Mouse (Mus musculus) hindbrain, postnatal 0 days (tissue): ENCODE results near the gene Eng. TPM values are rescaled to one million over a fixed set of nuclear protein-coding genes. Genes with fewer than 3 reads are reported as not detected.

Experiments
- ATAC-seq: fragments of 200-750 bp; cut with Nextera tagmentation; 2 replicates; pipeline ENCODE4 v1.8.0; 2017; ENCODE audit warnings: mild to moderate bottlenecking, moderate TSS enrichment, moderate library complexity
- DNase-seq: peaks from one replicate; pipeline ENCODE4 v3.0.0-alpha.2; 2015; ENCODE audit warnings: low spot score
- H3K27ac ChIP-seq: fragments of 300-500 bp; sonication (generic); 2 replicates; pipeline ENCODE4 v1.5.1; 2014; ENCODE audit warnings: mild to moderate bottlenecking
- H3K27me3 ChIP-seq: fragments of 300-500 bp; sonication (generic); 2 replicates; pipeline ENCODE4 v1.6.1; 2014; ENCODE audit warnings: low read length, mixed read lengths; ENCODE audit not compliant: insufficient read depth
- H3K36me3 ChIP-seq: fragments of 300-500 bp; sonication (generic); 2 replicates; pipeline ENCODE4 v1.6.1; 2014; ENCODE audit warnings: low read length, mixed read lengths; ENCODE audit not compliant: insufficient read depth
- H3K4me1 ChIP-seq: fragments of 300-500 bp; sonication (generic); 2 replicates; pipeline ENCODE4 v1.6.1; 2014; ENCODE audit warnings: antibody characterized with exemption, low read length, mixed read lengths; ENCODE audit not compliant: insufficient read depth
- H3K4me2 ChIP-seq: fragments of 300-500 bp; sonication (generic); 2 replicates; pipeline ENCODE4 v1.6.1; 2014; ENCODE audit warnings: low read depth, mild to moderate bottlenecking, low read length, moderate library complexity, mixed read lengths
- H3K4me3 ChIP-seq: fragments of 300-500 bp; sonication (generic); 2 replicates; pipeline ENCODE4 v1.5.1; 2014; ENCODE audit warnings: low read length
- H3K9ac ChIP-seq: fragments of 300-500 bp; sonication (generic); replicated peaks from 2 replicates; pipeline ENCODE4 v1.6.1; 2014; ENCODE audit warnings: mild to moderate bottlenecking, low read length, moderate library complexity, mixed read lengths
- H3K9me3 ChIP-seq: fragments of 300-500 bp; sonication (generic); 2 replicates; pipeline ENCODE4 v1.6.1; 2016; ENCODE audit warnings: low read length, mixed read lengths
- CTCF ChIP-seq: IDR thresholded peaks from 2 replicates; pipeline ENCODE4 v1.5.1; 2016; ENCODE audit warnings: antibody characterized with exemption, control low read depth, low read depth
- WGBS: fragments of 180-500 bp; shearing (Covaris S2); extraction: QIAGEN DNeasy Blood & Tissue Kit; methylation state at CpG from one replicate; pipeline ENCODE4 v1.1.7; 2014; 5-methylcytosine and 5-hydroxymethylcytosine counted together
- microRNA counts: library from miRNA; unstranded; fragments of <30 nt; microRNA quantifications from one replicate; lab custom pipeline; 2015
- microRNA-seq, 2 experiments: library from miRNA; unstranded; fragments of <30 nt; microRNA quantifications; one replicate each; pipeline ENCODE4; 2016
- polyA plus RNA-seq: library from polyadenylated mRNA; unstranded; fragments of >200 nt; fragmentation: Nextera tagmentation; extraction: Ambion mirVana; gene quantifications from 2 replicates; pipeline ENCODE4 v1.2.1, GENCODE M21; 2015
- total RNA-seq: library from RNA; depleted of rRNA; stranded (reverse); fragments of >200 nt; gene quantifications from 2 replicates; pipeline ENCODE4 v1.2.3, GENCODE M21; 2014; rRNA removed

Eng gene
- total and polyA plus RNA-seq, 2 experiments from 2014 or later, result 23.7 TPM

DNA sequence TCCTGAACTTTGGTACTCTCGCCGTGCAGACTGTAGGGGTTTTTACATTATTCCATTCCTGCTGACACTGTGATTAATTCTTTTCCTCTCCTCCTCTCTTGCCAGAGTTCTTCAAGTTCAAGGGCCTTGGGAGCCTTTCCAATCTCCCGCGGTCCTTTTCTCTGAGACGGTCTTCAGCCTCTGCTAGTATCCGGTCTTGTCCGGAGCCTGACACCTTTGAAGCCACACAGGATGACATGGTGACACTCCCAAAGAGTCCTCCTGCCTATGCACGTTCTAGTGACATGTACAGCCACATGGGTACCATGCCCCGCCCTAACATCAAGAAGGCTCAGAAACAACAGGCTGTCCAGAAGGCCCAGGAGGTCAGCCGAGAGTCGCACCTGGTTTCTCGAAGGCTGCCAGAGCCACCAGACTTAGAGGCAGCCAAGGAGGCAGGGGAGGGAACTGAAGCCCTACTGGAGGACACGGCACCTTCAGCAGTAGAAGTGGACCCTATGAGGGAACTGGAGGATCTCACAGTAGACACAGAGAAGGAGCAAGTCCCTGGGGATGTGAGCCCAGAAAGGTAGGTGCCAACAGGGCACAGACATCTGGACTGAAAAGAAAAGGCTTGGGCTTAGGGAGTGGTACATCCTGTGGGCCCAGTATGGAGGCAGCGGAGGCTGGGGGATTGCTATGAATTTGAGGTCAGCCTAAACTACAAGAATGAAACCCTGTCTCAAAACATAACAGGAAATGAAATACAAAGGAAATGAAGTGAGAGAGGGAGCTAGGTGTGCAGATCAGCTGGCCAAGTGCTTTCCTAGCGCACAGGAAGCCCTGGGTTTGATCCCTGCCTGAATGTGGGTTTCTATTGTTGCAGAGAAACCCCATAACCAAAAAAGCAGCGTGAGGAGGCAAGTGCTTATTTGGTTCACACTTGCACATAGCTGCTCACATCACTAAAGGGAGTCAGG is 78.7 kb downstream of the Eng start:
- Histone ChIP-seq H3K27me3 (no peaks in the 10 kb centered on the region), H3K4me3 (no peak overlapping the region), H3K4me2 (no peak overlapping the region), H3K4me1 (peaks cover 3% of the 10 kb centered on the region; the same call in 1 of the 2 replicates), H3K9ac (no peak overlapping the region), H3K9me3 (no peaks in the 10 kb centered on the region), H3K27ac (no peak overlapping the region), H3K36me3 (no peaks in the 10 kb centered on the region)
- WGBS, result 74% methylated on average over 16 of the region's 16 CpGs
- DNase-seq (no peak), ATAC-seq (no peak)
- TF ChIP-seq CTCF, result no peak

DNA sequence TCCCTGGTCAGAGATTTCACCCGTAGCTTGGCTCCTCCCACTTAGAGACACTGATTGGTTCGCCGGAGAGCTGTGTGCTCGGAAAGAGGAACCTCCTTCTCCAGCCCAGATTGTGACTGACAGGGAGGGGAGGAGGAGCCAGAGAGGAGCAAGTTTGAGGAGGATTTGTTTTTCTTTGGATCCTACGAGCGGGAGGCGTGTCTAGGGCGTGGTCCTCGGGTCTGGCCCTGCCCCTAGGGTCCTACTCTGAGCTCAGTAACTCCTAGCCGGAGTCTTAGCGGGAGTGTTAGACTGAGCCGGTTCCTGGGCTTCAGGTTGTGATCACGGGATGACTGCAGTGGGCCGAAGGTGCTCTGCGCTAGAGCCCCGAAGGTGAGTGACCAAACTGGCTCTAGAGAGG is 81.0 kb downstream of the Eng start:
- Histone ChIP-seq H3K9me3 (no peaks in the 10 kb centered on the region), H3K27ac (peak overlapping the region; percentile 36), H3K27me3 (no peaks in the 10 kb centered on the region), H3K36me3 (no peaks in the 10 kb centered on the region), H3K4me3 (peak overlapping the region; percentile 24), H3K4me2 (peak overlapping the region; percentile 45), H3K4me1 (peaks cover 3% of the 10 kb centered on the region; the same call in 1 of the 2 replicates), H3K9ac (no peak overlapping the region; the same call in 1 of the 2 replicates)
- DNase-seq (peak; percentile 95), ATAC-seq (peak; percentile 96)
- no peak for TF ChIP-seq CTCF
- WGBS, result under 1% methylated on average over 16 of the region's 16 CpGs

DNA sequence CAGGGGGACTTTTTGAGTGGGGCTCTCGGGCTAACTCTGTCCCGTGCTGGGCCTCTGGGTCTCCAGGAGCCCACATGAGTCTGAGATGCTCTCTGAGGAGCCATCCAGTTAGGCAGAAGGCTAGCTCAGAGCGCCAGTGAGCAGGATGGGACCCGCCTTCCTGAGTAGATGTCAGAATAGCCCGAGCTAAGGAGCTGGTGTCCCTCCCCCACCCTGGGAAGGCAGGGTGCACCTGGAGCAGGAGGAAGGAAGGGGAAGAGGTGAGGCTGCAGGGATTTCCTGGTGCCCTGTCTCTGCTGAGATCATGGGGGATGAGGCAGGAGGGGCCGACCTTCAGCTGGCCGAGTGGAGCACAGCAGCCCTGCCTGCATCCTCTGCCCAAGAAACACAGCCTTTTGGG is 82.1 kb downstream of the Eng start:
- H3K4me1 ChIP-seq, result peaks cover 3% of the 10 kb centered on the region; the same call in 1 of the 2 replicates
- no peak overlapping the region for H3K9ac ChIP-seq
- DNase-seq (no peak), ATAC-seq (no peak)
- peak overlapping the region; percentile 45 for H3K4me2 ChIP-seq
- no peak for TF ChIP-seq CTCF
- H3K9me3 ChIP-seq, result no peaks in the 10 kb centered on the region
- no peak overlapping the region for H3K27ac ChIP-seq
- no peaks in the 10 kb centered on the region for H3K27me3 ChIP-seq
- 70% methylated on average over 7 of the region's 7 CpGs for WGBS
- no peaks in the 10 kb centered on the region for H3K36me3 ChIP-seq
- 0 out of 2 replicates have a peak overlapping the region, but pooled peaks have one; percentile 24 for H3K4me3 ChIP-seq

DNA sequence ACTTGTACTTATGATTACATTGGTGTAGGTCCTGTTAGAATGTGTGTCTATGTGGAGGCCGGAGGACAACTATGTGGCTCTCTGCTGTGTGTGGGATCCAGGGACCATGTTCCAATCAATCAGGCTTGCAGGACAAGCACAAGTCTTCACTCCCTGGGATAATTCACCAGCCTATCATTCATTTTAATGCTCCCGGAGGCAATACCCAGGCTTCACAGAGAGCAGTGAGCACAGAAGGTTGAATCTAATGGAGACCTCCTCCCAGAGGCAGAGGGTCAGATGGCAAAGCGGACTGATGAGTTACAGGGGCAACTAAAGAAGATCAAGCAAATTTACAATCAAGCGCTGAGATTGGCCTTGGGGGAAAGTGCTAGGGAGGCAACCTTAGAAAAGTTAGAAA is 83.2 kb downstream of the Eng start:
- no peak overlapping the region for H3K4me2 ChIP-seq
- no peak overlapping the region for H3K27ac ChIP-seq
- H3K36me3 ChIP-seq, result no peaks in the 10 kb centered on the region
- no peak overlapping the region for H3K4me3 ChIP-seq
- ATAC-seq (no peak), DNase-seq (no peak)
- H3K9me3 ChIP-seq, result no peaks in the 10 kb centered on the region
- 79% methylated on average over 4 of the region's 4 CpGs for WGBS
- peaks cover 3% of the 10 kb centered on the region; the same call in 1 of the 2 replicates for H3K4me1 ChIP-seq
- H3K9ac ChIP-seq, result no peak overlapping the region
- H3K27me3 ChIP-seq, result no peaks in the 10 kb centered on the region
- TF ChIP-seq CTCF, result no peak

GRCm38 (mm10) chr2:32730854-32731253 is 84.5 kb downstream of the Eng start:
- H3K9me3 ChIP-seq, result no peaks in the 10 kb centered on the region
- H3K4me3 ChIP-seq, result no peak overlapping the region
- peaks cover 3% of the 10 kb centered on the region; the same call in 1 of the 2 replicates for H3K4me1 ChIP-seq
- H3K9ac ChIP-seq, result no peak overlapping the region
- H3K27me3 ChIP-seq, result no peaks in the 10 kb centered on the region
- TF ChIP-seq CTCF, result no peak
- no peak for DNase-seq
- ATAC-seq, result no peak
- no peak overlapping the region for H3K27ac ChIP-seq
- no peaks in the 10 kb centered on the region for H3K36me3 ChIP-seq
- 54% methylated on average over 11 of the region's 11 CpGs for WGBS
- no peak overlapping the region for H3K4me2 ChIP-seq

GRCm38 (mm10) chr2:32731911-32732310 is 85.5 kb downstream of the Eng start:
- H3K36me3 ChIP-seq, result no peaks in the 10 kb centered on the region
- TF ChIP-seq CTCF, result no peak
- peaks cover 3% of the 10 kb centered on the region; the same call in 1 of the 2 replicates for H3K4me1 ChIP-seq
- no peak overlapping the region for H3K27ac ChIP-seq
- H3K4me3 ChIP-seq, result no peak overlapping the region
- no peaks in the 10 kb centered on the region for H3K9me3 ChIP-seq
- 70% methylated on average over 4 of the region's 4 CpGs for WGBS
- DNase-seq (no peak), ATAC-seq (no peak)
- no peaks in the 10 kb centered on the region for H3K27me3 ChIP-seq
- H3K4me2 ChIP-seq, result no peak overlapping the region
- H3K9ac ChIP-seq, result no peak overlapping the region

MicroRNA genes within 50 kb of the gene (microRNA counts, 519-probe panel; counts per million panel counts)
- 370 counts per million, percentile 5 among the panel's probes with 10 or more counts for microRNA mmu-miR-1954 (lab: Ali Mortazavi, UCI)
- microRNA mmu-miR-2861 (lab: Ali Mortazavi, UCI), result not detected

Small RNA genes lying within 50 kb of the gene (microRNA-seq; reads per million reads assigned to microRNA genes)
- 0 reads per million in 2 experiments for gene Gm47291
- gene Mir1954, result 0 to 0.18 reads per million in 2 experiments
- 0 reads per million in 2 experiments for gene Mir2861
- gene Mir3960, result 0 reads per million in 2 experiments
- 0 to 0.18 reads per million in 2 experiments for gene Mir8093

Other genes starting within 250 kb of the Eng start
- 3.1 and 3.7 TPM in 2 replicates for gene Naif1, start 196.1 kb upstream of the Eng start, total RNA-seq
- 2.9 and 3.0 TPM in 2 replicates for gene Naif1, start 196.1 kb upstream of the Eng start, polyA plus RNA-seq
- gene Slc25a25, start 195.2 kb upstream of the Eng start, total RNA-seq, result 64.3 and 69.6 TPM in 2 replicates
- gene Slc25a25, start 195.2 kb upstream of the Eng start, polyA plus RNA-seq, result 44.4 and 46.4 TPM in 2 replicates
- 23.6 and 25.4 TPM in 2 replicates for gene Fam102a, start 111.3 kb upstream of the Eng start, total RNA-seq
- gene Fam102a, start 111.3 kb upstream of the Eng start, polyA plus RNA-seq, result 7.9 and 8.2 TPM in 2 replicates
- 64.1 and 70.8 TPM in 2 replicates for gene Dpm2, start 75.7 kb upstream of the Eng start, total RNA-seq
- 139 and 146 TPM in 2 replicates for gene Dpm2, start 75.7 kb upstream of the Eng start, polyA plus RNA-seq
- gene Pip5kl1, start 71.8 kb upstream of the Eng start, total RNA-seq, result 15.1 and 35.0 TPM in 2 replicates
- gene Pip5kl1, start 71.8 kb upstream of the Eng start, polyA plus RNA-seq, result 16.7 and 19.1 TPM in 2 replicates
- gene 9430097D07Rik, start 70.9 kb upstream of the Eng start, total RNA-seq, result 0.21 and 0.83 TPM in 2 replicates
- 0.73 and 0.76 TPM in 2 replicates for gene 9430097D07Rik, start 70.9 kb upstream of the Eng start, polyA plus RNA-seq
- gene St6galnac4, start 59.5 kb upstream of the Eng start, total RNA-seq, result 66.9 and 75.7 TPM in 2 replicates
- 45.6 and 47.5 TPM in 2 replicates for gene St6galnac4, start 59.5 kb upstream of the Eng start, polyA plus RNA-seq
- 87.0 and 114 TPM in 2 replicates for gene St6galnac6, start 46.9 kb upstream of the Eng start, total RNA-seq
- 39.5 and 40.9 TPM in 2 replicates for gene St6galnac6, start 46.9 kb upstream of the Eng start, polyA plus RNA-seq
- 89.8 and 92.2 TPM in 2 replicates for gene Ak1, start 24.8 kb upstream of the Eng start, total RNA-seq
- gene Ak1, start 24.8 kb upstream of the Eng start, polyA plus RNA-seq, result 103 and 106 TPM in 2 replicates
- gene Fpgs, start 57.5 kb downstream of the Eng start, total RNA-seq, result 23.1 and 32.6 TPM in 2 replicates
- gene Fpgs, start 57.5 kb downstream of the Eng start, polyA plus RNA-seq, result 22.8 and 23.4 TPM in 2 replicates
- 108 and 116 TPM in 2 replicates for gene Cdk9, start 66.5 kb downstream of the Eng start, total RNA-seq
- gene Cdk9, start 66.5 kb downstream of the Eng start, polyA plus RNA-seq, result 61.1 and 65.3 TPM in 2 replicates
- gene Sh2d3c, start 74.5 kb downstream of the Eng start, total RNA-seq, result 43.8 and 56.9 TPM in 2 replicates
- 49.5 and 52.8 TPM in 2 replicates for gene Sh2d3c, start 74.5 kb downstream of the Eng start, polyA plus RNA-seq
- 1.7 and 3.2 TPM in 2 replicates for gene 6330409D20Rik, start 94.4 kb downstream of the Eng start, total RNA-seq
- 3.6 and 5.1 TPM in 2 replicates for gene 6330409D20Rik, start 94.4 kb downstream of the Eng start, polyA plus RNA-seq
- gene Tor2a, start 110.6 kb downstream of the Eng start, total RNA-seq, result 75.1 and 81.1 TPM in 2 replicates
- gene Tor2a, start 110.6 kb downstream of the Eng start, polyA plus RNA-seq, result 48.2 and 49.1 TPM in 2 replicates
- gene Ttc16, start 129.0 kb downstream of the Eng start, total RNA-seq, result 0.78 and 1.6 TPM in 2 replicates
- 0.58 and 0.76 TPM in 2 replicates for gene Ttc16, start 129.0 kb downstream of the Eng start, polyA plus RNA-seq
- gene Ptrh1, start 129.2 kb downstream of the Eng start, total RNA-seq, result 0.75 and 2.9 TPM in 2 replicates
- gene Ptrh1, start 129.2 kb downstream of the Eng start, polyA plus RNA-seq, result 4.0 and 4.4 TPM in 2 replicates
- gene Cfap157, start 137.8 kb downstream of the Eng start, total RNA-seq, result 0.16 and 0.40 TPM in 2 replicates
- gene Cfap157, start 137.8 kb downstream of the Eng start, polyA plus RNA-seq, result 0.64 and 1.1 TPM in 2 replicates
- gene Stxbp1, start 200.7 kb downstream of the Eng start, total RNA-seq, result 142 and 149 TPM in 2 replicates
- gene Stxbp1, start 200.7 kb downstream of the Eng start, polyA plus RNA-seq, result 318 and 348 TPM in 2 replicates
- 49.8 and 52.7 TPM in 2 replicates for gene Fam129b, start 229.5 kb downstream of the Eng start, total RNA-seq
- 20.8 and 23.5 TPM in 2 replicates for gene Fam129b, start 229.5 kb downstream of the Eng start, polyA plus RNA-seq